16 mouse cellular contexts compared by ENCODE assay signal in the genomic region with DNA sequence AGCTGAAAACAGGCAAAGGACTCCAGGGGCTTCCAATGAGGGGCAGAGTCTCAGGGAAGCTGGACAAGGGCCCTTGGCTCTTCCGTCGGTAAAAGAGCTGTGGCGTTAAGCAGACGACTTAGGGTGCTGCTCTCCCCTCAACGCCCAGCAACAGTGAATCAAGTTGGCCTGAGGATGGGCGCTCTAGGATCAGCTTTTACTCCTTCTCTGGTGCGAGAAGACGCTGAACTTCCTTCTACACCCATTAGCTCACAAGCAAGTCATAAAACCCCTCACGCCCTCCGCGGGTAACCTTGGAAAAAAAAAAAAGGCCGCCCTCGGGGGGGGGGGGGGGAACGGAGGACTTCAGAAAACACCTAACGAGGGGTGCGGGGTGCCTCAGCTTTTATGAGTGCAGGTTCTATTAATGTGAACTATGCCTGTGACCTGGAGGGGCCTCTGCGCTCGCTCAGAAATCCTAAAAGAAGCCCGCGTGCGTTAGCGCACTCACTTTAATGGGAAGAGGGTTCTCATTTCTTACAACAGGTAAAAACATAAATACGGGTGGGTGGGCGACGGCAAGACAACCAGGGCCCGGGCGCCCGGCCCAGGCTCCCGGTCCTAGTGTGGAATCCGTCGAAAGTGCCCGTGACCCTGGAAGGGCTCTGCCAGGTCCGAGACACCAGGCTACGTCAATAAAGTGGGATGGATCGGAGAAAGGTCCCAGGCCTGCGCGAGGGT. TPM values are rescaled to one million over a fixed set of nuclear protein-coding genes. Genes with fewer than 3 reads are reported as not detected.
DNase-seq lines count a peak whose midpoint lies in the region; ATAC-seq and TF ChIP-seq lines count a peak whose summit lies in the region.
"Had no signal": no experiment of that assay in that cellular context is flagged by ENCODE, and none has a peak within 500 bp of the region (broad histone marks: within the 10 kb centered on the region; RNA-seq: fewer than 3 reads in every experiment).

No protein-coding gene starts in this region.

- H3K27ac ChIP-seq in forebrain, embryonic 11.5 days (ENCODE audit: low read depth, low read length): no peak overlapping the region
- H3K27ac ChIP-seq in forebrain, embryonic 16.5 days (ENCODE audit: low read length): no peak overlapping the region
- no peak overlapping the region for H3K27ac ChIP-seq in lung, embryonic 14.5 days (ENCODE audit: low read depth)
- H3K27ac ChIP-seq in embryonic facial prominence, embryonic 14.5 days (replicated peaks; ENCODE audit: low read depth, low read length): no peak overlapping the region
- H3K27ac ChIP-seq in limb, embryonic 15.5 days: no peak overlapping the region
- H3K27ac ChIP-seq: gastrocnemius, adult 2 months had no signal

- no peak overlapping the region for H3K4me2 ChIP-seq in forebrain, embryonic 11.5 days (ENCODE audit: low read depth, low read length, severe bottlenecking)
- H3K4me2 ChIP-seq in forebrain, embryonic 16.5 days (ENCODE audit: low read length): no peak overlapping the region
- H3K4me2 ChIP-seq in lung, embryonic 14.5 days: peak overlapping the region; percentile 42; the same call in 1 of the 2 replicates
- no peak overlapping the region for H3K4me2 ChIP-seq in embryonic facial prominence, embryonic 14.5 days (ENCODE audit: low read depth, low read length)
- H3K4me2 ChIP-seq in limb, embryonic 15.5 days: peak overlapping the region; percentile 47; the same call in 1 of the 2 replicates

- no peak for ATAC-seq in forebrain, embryonic 11.5 days (replicated peaks; ENCODE audit: low FRiP score)
- no peak for ATAC-seq in forebrain, embryonic 16.5 days
- no peak for ATAC-seq in lung, embryonic 14.5 days (ENCODE audit: insufficient read depth)
- ATAC-seq in embryonic facial prominence, embryonic 14.5 days (ENCODE audit: low read depth): no peak
- ATAC-seq in limb, embryonic 15.5 days (ENCODE audit: insufficient number of reproducible peaks, low FRiP score, low TSS enrichment, low read depth): no peak
- ATAC-seq in monocyte, adult 5-6 weeks (replicated peaks; ENCODE audit: insufficient number of reproducible peaks, low FRiP score, low TSS enrichment, poor library complexity, severe bottlenecking): no peak

- under 1% methylated on average over 37 of the region's 37 CpGs for WGBS in forebrain, embryonic 11.5 days
- under 1% methylated on average over 37 of the region's 37 CpGs for WGBS in forebrain, embryonic 16.5 days
- WGBS in lung, embryonic 14.5 days: 2% methylated on average over 37 of the region's 37 CpGs
- 1% methylated on average over 33 of the region's 37 CpGs for WGBS in embryonic facial prominence, embryonic 14.5 days
- 1% methylated on average over 37 of the region's 37 CpGs for WGBS in limb, embryonic 15.5 days

- H3K9me3 ChIP-seq in forebrain, embryonic 11.5 days (ENCODE audit: control insufficient read depth, low read length): no peaks in the 10 kb centered on the region
- H3K9me3 ChIP-seq in forebrain, embryonic 16.5 days (ENCODE audit: control insufficient read depth, low read length): no peaks in the 10 kb centered on the region
- no peaks in the 10 kb centered on the region for H3K9me3 ChIP-seq in lung, embryonic 14.5 days (ENCODE audit: low read depth, low read length)
- no peaks in the 10 kb centered on the region for H3K9me3 ChIP-seq in embryonic facial prominence, embryonic 14.5 days (ENCODE audit: control insufficient read depth, low read length)
- no peaks in the 10 kb centered on the region for H3K9me3 ChIP-seq in limb, embryonic 15.5 days

- no peak for TF ChIP-seq CTCF in lung, embryonic 14.5 days (IDR thresholded peaks at IDR 0.05; ENCODE audit: low read depth)

- H3K4me3 ChIP-seq in forebrain, embryonic 11.5 days (ENCODE audit: low read depth, low read length): no peak overlapping the region
- no peak overlapping the region for H3K4me3 ChIP-seq in forebrain, embryonic 16.5 days (replicated peaks; ENCODE audit: low read length)
- H3K4me3 ChIP-seq in lung, embryonic 14.5 days (ENCODE audit: low read depth, low read length): peak overlapping the region; percentile 20; the same call in 1 of the 2 replicates
- H3K4me3 ChIP-seq in embryonic facial prominence, embryonic 14.5 days (ENCODE audit: low read depth, low read length): peak overlapping the region; percentile 31; the same call in 1 of the 2 replicates
- H3K4me3 ChIP-seq in limb, embryonic 15.5 days: no peak overlapping the region

- DNase-seq in forebrain, embryonic 11.5 days (ENCODE audit: low spot score): peak; percentile 43
- DNase-seq in lung, embryonic 14.5 days: no peak
- DNase-seq in lung, adult 18-20 months: no peak
- DNase-seq in embryonic facial prominence, embryonic 14.5 days (ENCODE audit: low spot score): no peak
- DNase-seq in urinary bladder, postnatal 10 days (ENCODE audit: low spot score): no peak
- DNase-seq: cerebellum, postnatal 25 days; gastrocnemius, adult 2 months; kidney, adult 18-20 months had no signal

- H3K9ac ChIP-seq in forebrain, embryonic 11.5 days (ENCODE audit: low read length): no peak overlapping the region
- H3K9ac ChIP-seq in forebrain, embryonic 16.5 days (replicated peaks; ENCODE audit: low read depth, low read length): no peak overlapping the region
- H3K9ac ChIP-seq in lung, embryonic 14.5 days: no peak overlapping the region
- no peak overlapping the region; the same call in 1 of the 2 replicates for H3K9ac ChIP-seq in embryonic facial prominence, embryonic 14.5 days (ENCODE audit: low read depth, low read length)
- H3K9ac ChIP-seq in limb, embryonic 15.5 days: no peak overlapping the region

- H3K36me3 ChIP-seq in forebrain, embryonic 11.5 days (ENCODE audit: control insufficient read depth, insufficient read depth, low read length): no peaks in the 10 kb centered on the region
- no peaks in the 10 kb centered on the region for H3K36me3 ChIP-seq in forebrain, embryonic 16.5 days (ENCODE audit: control insufficient read depth, insufficient read depth)
- no peaks in the 10 kb centered on the region for H3K36me3 ChIP-seq in lung, embryonic 14.5 days (ENCODE audit: insufficient read depth)
- no peaks in the 10 kb centered on the region for H3K36me3 ChIP-seq in embryonic facial prominence, embryonic 14.5 days (ENCODE audit: control insufficient read depth, insufficient read depth, low read length)
- no peaks in the 10 kb centered on the region for H3K36me3 ChIP-seq in limb, embryonic 15.5 days

- H3K27me3 ChIP-seq in forebrain, embryonic 11.5 days (ENCODE audit: control insufficient read depth, insufficient read depth, low read length): peaks cover 93% of the 10 kb centered on the region
- H3K27me3 ChIP-seq in forebrain, embryonic 16.5 days (replicated peaks; ENCODE audit: control insufficient read depth, insufficient read depth, low read length): peaks cover 95% of the 10 kb centered on the region
- peaks cover 98% of the 10 kb centered on the region for H3K27me3 ChIP-seq in lung, embryonic 14.5 days (ENCODE audit: insufficient read depth, low read length)
- H3K27me3 ChIP-seq in embryonic facial prominence, embryonic 14.5 days (replicated peaks; ENCODE audit: control insufficient read depth, insufficient read depth, low read length): peaks cover 100% of the 10 kb centered on the region
- peaks cover 100% of the 10 kb centered on the region for H3K27me3 ChIP-seq in limb, embryonic 15.5 days

- H3K4me1 ChIP-seq in forebrain, embryonic 11.5 days (replicated peaks; ENCODE audit: control insufficient read depth, insufficient read depth, low read length): peaks cover 4% of the 10 kb centered on the region; the same call in 1 of the 2 replicates
- peaks cover 7% of the 10 kb centered on the region for H3K4me1 ChIP-seq in forebrain, embryonic 16.5 days (replicated peaks; ENCODE audit: control insufficient read depth, insufficient read depth, low read length)
- no peaks in the 10 kb centered on the region for H3K4me1 ChIP-seq in lung, embryonic 14.5 days (ENCODE audit: insufficient read depth)
- peaks cover 8% of the 10 kb centered on the region; the same call in 1 of the 2 replicates for H3K4me1 ChIP-seq in embryonic facial prominence, embryonic 14.5 days (ENCODE audit: control insufficient read depth, insufficient read depth, low read length)
- peaks cover 19% of the 10 kb centered on the region for H3K4me1 ChIP-seq in limb, embryonic 15.5 days

RNA-seq across cellular contexts. Expression of a gene that starts 6.5 kb away (rescaled TPM):
- polyA plus RNA-seq in forebrain, embryonic 11.5 days (2014; fragmentation: Nextera tagmentation; extraction: Ambion mirVana): not detected in 2 replicates
- polyA plus RNA-seq in forebrain, embryonic 16.5 days (2015; fragmentation: Nextera tagmentation; extraction: Ambion mirVana): not detected in 2 replicates
- 0.24 and 1.6 TPM in 2 replicates for polyA plus RNA-seq in lung, embryonic 14.5 days (2014; fragmentation: Nextera tagmentation; extraction: Ambion mirVana)
- polyA plus RNA-seq in embryonic facial prominence, embryonic 14.5 days (2014; fragmentation: Nextera tagmentation; extraction: Ambion mirVana): 7.4 and 7.9 TPM in 2 replicates
- not detected in 2 replicates for polyA plus RNA-seq in limb, embryonic 15.5 days (2015; fragmentation: Nextera tagmentation; extraction: Ambion mirVana)
- not detected in 3 replicates for total RNA-seq in monocyte, adult 5-6 weeks (2017)
- total RNA-seq: gastrocnemius, adult 2 months; layer of hippocampus, postnatal 14 days; liver, adult 2 months; megakaryocyte, adult 5-6 weeks; MEL had no signal
- polyA plus RNA-seq: liver, adult 2 months; neural tube, embryonic 11.5 days had no signal

RNA-seq across cellular contexts. Expression of a gene that starts 57.5 kb away (rescaled TPM):
- polyA plus RNA-seq in forebrain, embryonic 11.5 days (2014; fragmentation: Nextera tagmentation; extraction: Ambion mirVana): 46.1 and 49.7 TPM in 2 replicates
- 46.8 and 53.7 TPM in 2 replicates for polyA plus RNA-seq in forebrain, embryonic 16.5 days (2015; fragmentation: Nextera tagmentation; extraction: Ambion mirVana)
- polyA plus RNA-seq in lung, embryonic 14.5 days (2014; fragmentation: Nextera tagmentation; extraction: Ambion mirVana): 49.7 and 51.3 TPM in 2 replicates
- polyA plus RNA-seq in embryonic facial prominence, embryonic 14.5 days (2014; fragmentation: Nextera tagmentation; extraction: Ambion mirVana): 38.4 and 40.7 TPM in 2 replicates
- polyA plus RNA-seq in limb, embryonic 15.5 days (2015; fragmentation: Nextera tagmentation; extraction: Ambion mirVana): 47.3 and 50.7 TPM in 2 replicates
- total RNA-seq in monocyte, adult 5-6 weeks (2017): 14.3 to 19.8 TPM (median 16.1 TPM) in 3 replicates

Comparison
In these comparisons a context has a peak if more than half of its experiments do, and no peak if none do; other contexts are left out.
1. H3K4me2 ChIP-seq: peak in lung, embryonic 14.5 days (single experiment) and limb, embryonic 15.5 days (single experiment); none in forebrain, embryonic 11.5 days (single experiment), forebrain, embryonic 16.5 days (single experiment) and embryonic facial prominence, embryonic 14.5 days (single experiment).
2. H3K4me3 ChIP-seq: peak in lung, embryonic 14.5 days (single experiment) and embryonic facial prominence, embryonic 14.5 days (single experiment); none in forebrain, embryonic 11.5 days (single experiment), forebrain, embryonic 16.5 days (single experiment) and limb, embryonic 15.5 days (single experiment).